In genomic region chrX:50604995-50605394, GRCm38 (mm10) we compare ENCODE assay signal across 8 mouse cellular contexts.
A peak's percentile ranks its signal among the peaks of the same experiment; 100 is the strongest.
DNase-seq lines count a peak whose midpoint lies in the region; ATAC-seq and TF ChIP-seq lines count a peak whose summit lies in the region.
"Not testable (repeated sequence)": the region's sequence is repeated elsewhere in the genome, so short reads cannot be mapped to it uniquely, and the experiment has no call there.

No protein-coding gene starts in this region.

- WGBS in forebrain, embryonic 15.5 days: 70% methylated on average over 4 of the region's 4 CpGs
- WGBS in liver, embryonic 13.5 days (ENCODE audit: insufficient replicate concordance): 32% methylated on average over 4 of the region's 4 CpGs

- 0 out of 2 replicates have a peak overlapping the region, but pooled peaks have one; percentile 31 for H3K27ac ChIP-seq in forebrain, embryonic 15.5 days (replicated peaks)
- not testable (repeated sequence) for H3K27ac ChIP-seq in liver, embryonic 13.5 days

- H3K4me2 ChIP-seq in forebrain, embryonic 15.5 days (replicated peaks): 0 out of 2 replicates have a peak overlapping the region, but pooled peaks have one; percentile 6
- 0 out of 2 replicates have a peak overlapping the region, but pooled peaks have one; percentile 26 for H3K4me2 ChIP-seq in liver, embryonic 13.5 days

- ATAC-seq in Patski: peak; percentile 33
- ATAC-seq in forebrain, embryonic 15.5 days (replicated peaks): 0 out of 2 replicates have a peak, but pooled peaks have one; percentile 4
- peak; percentile 35; the same call in 1 of the 2 replicates for ATAC-seq in liver, embryonic 13.5 days (ENCODE audit: low read depth)

- not testable (repeated sequence) for H3K27me3 ChIP-seq in Patski; forebrain, embryonic 15.5 days; liver, embryonic 13.5 days; megakaryocyte, embryonic 14.5 days (replicated peaks)

- in situ Hi-C loops in Patski (cut with MboI; ENCODE audit: low pct_unique_long_range_greater_than_20kb): not testable (repeated sequence)

- CTCF ChIA-PET in Patski (lab: Charles Lee): interaction anchor here (1.0 to 1.5 kb wide), 3 partner anchors 11 to 24 kb away, joined by 3 to 6 read pairs (median 3); no protein-coding TSS in a partner anchor

- not testable (repeated sequence) for H3K9ac ChIP-seq in forebrain, embryonic 15.5 days (replicated peaks); liver, embryonic 13.5 days

- TF ChIP-seq CTCF in Patski (IDR thresholded peaks at IDR 0.05): peak; percentile 58

- H3K4me3 ChIP-seq in forebrain, embryonic 15.5 days: 0 out of 2 replicates have a peak overlapping the region, but pooled peaks have one; percentile 9
- not testable (repeated sequence) for H3K4me3 ChIP-seq in liver, embryonic 13.5 days (replicated peaks)
- peak overlapping the region; percentile 85 for H3K4me3 ChIP-seq in megakaryocyte, embryonic 14.5 days (replicated peaks)

- not testable (repeated sequence) for H3K9me3 ChIP-seq in forebrain, embryonic 15.5 days; liver, embryonic 13.5 days (replicated peaks); megakaryocyte, embryonic 14.5 days

- not testable (repeated sequence) for H3K36me3 ChIP-seq in forebrain, embryonic 15.5 days; liver, embryonic 13.5 days; megakaryocyte, embryonic 14.5 days (replicated peaks; ENCODE audit: low read length)

- intact Hi-C loops in heart, postnatal 25 days (cut with DNase I): not testable (repeated sequence)

- not testable (repeated sequence) for H3K4me1 ChIP-seq in forebrain, embryonic 15.5 days; liver, embryonic 13.5 days (replicated peaks)
- peaks cover 68% of the 10 kb centered on the region for H3K4me1 ChIP-seq in megakaryocyte, embryonic 14.5 days

- POLR2A ChIA-PET in Patski (lab: Charles Lee): not testable (repeated sequence)

- DNase-seq in Patski (ENCODE audit: low read depth, low spot score): not testable (repeated sequence)
- DNase-seq in heart, postnatal 25 days (ENCODE audit: low spot score): peak; percentile 69
- peak; percentile 85 for DNase-seq in kidney, adult 11 months
- DNase-seq in liver, embryonic 13.5 days: peak; percentile 33
- DNase-seq in ovary, postnatal 14 days (ENCODE audit: low spot score): peak; percentile 78
- peak; percentile 23 to 86 for DNase-seq in thymus, postnatal 36 days
